Mouse (Mus musculus): ENCODE measurements at regions not wholly inside any gene's neighbourhood (a gene's known extent, or its start where the extent isn't known, plus 50 kb on each side); places are given as distances from the start of the nearest gene placed in this dataset.

GRCm38 (mm10) chr2:117399487-117399886, 56.7 kb upstream of the Rasgrp1 start:
- TF ChIP-seq CTCF (conservative IDR thresholded peaks at IDR 0.05; ENCODE audit: insufficient read depth, insufficient read length, low read depth, low read length) (no peak), POLR2A (IDR thresholded peaks at IDR 0.05; ENCODE audit: low read depth, low read length) (no peak)
- H3K27me3 ChIP-seq (replicated peaks; ENCODE audit: control insufficient read depth, insufficient read depth, low read length): no peaks in the 10 kb centered on the region; the same call in 1 of the 2 replicates
- no peaks in the 10 kb centered on the region for H3K36me3 ChIP-seq (ENCODE audit: control insufficient read depth, insufficient read depth, low read length)
- 80% methylated on average over 2 of the region's 2 CpGs for WGBS
- no peak for DNase-seq
- H3K4me3 ChIP-seq (ENCODE audit: insufficient read depth, low read depth, low read length): no peak overlapping the region
- no peaks in the 10 kb centered on the region for H3K4me1 ChIP-seq (ENCODE audit: control insufficient read depth, insufficient read depth, low read length)
- no peak overlapping the region for H3K27ac ChIP-seq (ENCODE audit: insufficient read depth, low read depth, low read length)

- no peaks in the 10 kb centered on the region for H3K36me3 ChIP-seq (ENCODE audit: control insufficient read depth, insufficient read depth, low read length)
- 92% methylated on average over 4 of the region's 4 CpGs for WGBS
- TF ChIP-seq CTCF (conservative IDR thresholded peaks at IDR 0.05; ENCODE audit: insufficient read depth, insufficient read length, low read depth, low read length) (no peak), POLR2A (IDR thresholded peaks at IDR 0.05; ENCODE audit: low read depth, low read length) (no peak)
- no peak for DNase-seq
- no peak overlapping the region for H3K27ac ChIP-seq (ENCODE audit: insufficient read depth, low read depth, low read length)
- H3K27me3 ChIP-seq (replicated peaks; ENCODE audit: control insufficient read depth, insufficient read depth, low read length): no peaks in the 10 kb centered on the region; the same call in 1 of the 2 replicates
- H3K4me1 ChIP-seq (ENCODE audit: control insufficient read depth, insufficient read depth, low read length): no peaks in the 10 kb centered on the region
- no peak overlapping the region for H3K4me3 ChIP-seq (ENCODE audit: insufficient read depth, low read depth, low read length)
Measured at GRCm38 (mm10) chr2:117403425-117404175, 60.8 kb upstream of the Rasgrp1 start.

- no peaks in the 10 kb centered on the region for H3K4me1 ChIP-seq (ENCODE audit: control insufficient read depth, insufficient read depth, low read length)
- H3K27ac ChIP-seq (ENCODE audit: insufficient read depth, low read depth, low read length): no peak overlapping the region
- H3K27me3 ChIP-seq (replicated peaks; ENCODE audit: control insufficient read depth, insufficient read depth, low read length): no peaks in the 10 kb centered on the region; the same call in 1 of the 2 replicates
- 69% methylated on average over 2 of the region's 2 CpGs for WGBS
- TF ChIP-seq POLR2A (IDR thresholded peaks at IDR 0.05; ENCODE audit: low read depth, low read length) (no peak), CTCF (conservative IDR thresholded peaks at IDR 0.05; ENCODE audit: insufficient read depth, insufficient read length, low read depth, low read length) (no peak)
- DNase-seq: peak; percentile 12
- no peak overlapping the region for H3K4me3 ChIP-seq (ENCODE audit: insufficient read depth, low read depth, low read length)
- no peaks in the 10 kb centered on the region for H3K36me3 ChIP-seq (ENCODE audit: control insufficient read depth, insufficient read depth, low read length)
Measured at GRCm38 (mm10) chr2:117405453-117405852, 62.7 kb upstream of the Rasgrp1 start.

GRCm38 (mm10) chr2:117408241-117408640, 65.4 kb upstream of the Rasgrp1 start:
- no peaks in the 10 kb centered on the region for H3K4me1 ChIP-seq (ENCODE audit: control insufficient read depth, insufficient read depth, low read length)
- H3K27ac ChIP-seq (ENCODE audit: insufficient read depth, low read depth, low read length): no peak overlapping the region
- TF ChIP-seq CTCF (conservative IDR thresholded peaks at IDR 0.05; ENCODE audit: insufficient read depth, insufficient read length, low read depth, low read length): no peak
- no peak for TF ChIP-seq POLR2A (IDR thresholded peaks at IDR 0.05; ENCODE audit: low read depth, low read length)
- 81% methylated on average over 5 of the region's 5 CpGs for WGBS
- no peaks in the 10 kb centered on the region for H3K36me3 ChIP-seq (ENCODE audit: control insufficient read depth, insufficient read depth, low read length)
- no peak for DNase-seq
- no peak overlapping the region for H3K4me3 ChIP-seq (ENCODE audit: insufficient read depth, low read depth, low read length)
- H3K27me3 ChIP-seq (replicated peaks; ENCODE audit: control insufficient read depth, insufficient read depth, low read length): no peaks in the 10 kb centered on the region

GRCm38 (mm10) chr2:117412045-117412606, 69.3 kb upstream of the Rasgrp1 start:
- no peak overlapping the region for H3K4me3 ChIP-seq (ENCODE audit: insufficient read depth, low read depth, low read length)
- H3K27me3 ChIP-seq (replicated peaks; ENCODE audit: control insufficient read depth, insufficient read depth, low read length): no peaks in the 10 kb centered on the region
- no peaks in the 10 kb centered on the region for H3K36me3 ChIP-seq (ENCODE audit: control insufficient read depth, insufficient read depth, low read length)
- 39% methylated on average over 4 of the region's 4 CpGs for WGBS
- H3K27ac ChIP-seq (ENCODE audit: insufficient read depth, low read depth, low read length): no peak overlapping the region
- no peaks in the 10 kb centered on the region for H3K4me1 ChIP-seq (ENCODE audit: control insufficient read depth, insufficient read depth, low read length)
- DNase-seq: peak; percentile 41
- TF ChIP-seq CTCF (conservative IDR thresholded peaks at IDR 0.05; ENCODE audit: insufficient read depth, insufficient read length, low read depth, low read length) (peak; percentile 46), POLR2A (IDR thresholded peaks at IDR 0.05; ENCODE audit: low read depth, low read length) (no peak)

- DNase-seq: no peak
- no peak overlapping the region for H3K4me3 ChIP-seq (ENCODE audit: insufficient read depth, low read depth, low read length)
- H3K4me1 ChIP-seq (ENCODE audit: control insufficient read depth, insufficient read depth, low read length): no peaks in the 10 kb centered on the region
- TF ChIP-seq POLR2A (IDR thresholded peaks at IDR 0.05; ENCODE audit: low read depth, low read length): no peak
- no peak for TF ChIP-seq CTCF (conservative IDR thresholded peaks at IDR 0.05; ENCODE audit: insufficient read depth, insufficient read length, low read depth, low read length)
- WGBS: 64% methylated on average over 8 of the region's 8 CpGs
- no peaks in the 10 kb centered on the region for H3K27me3 ChIP-seq (replicated peaks; ENCODE audit: control insufficient read depth, insufficient read depth, low read length)
- H3K27ac ChIP-seq (ENCODE audit: insufficient read depth, low read depth, low read length): no peak overlapping the region
- H3K36me3 ChIP-seq (ENCODE audit: control insufficient read depth, insufficient read depth, low read length): no peaks in the 10 kb centered on the region
Measured at GRCm38 (mm10) chr2:117417229-117417970, 74.6 kb upstream of the Rasgrp1 start.

GRCm38 (mm10) chr2:117418121-117418615, 75.4 kb upstream of the Rasgrp1 start:
- Histone ChIP-seq H3K27ac (ENCODE audit: insufficient read depth, low read depth, low read length) (no peak overlapping the region), H3K27me3 (replicated peaks; ENCODE audit: control insufficient read depth, insufficient read depth, low read length) (no peaks in the 10 kb centered on the region), H3K36me3 (ENCODE audit: control insufficient read depth, insufficient read depth, low read length) (no peaks in the 10 kb centered on the region), H3K4me3 (ENCODE audit: insufficient read depth, low read depth, low read length) (no peak overlapping the region), H3K4me1 (ENCODE audit: control insufficient read depth, insufficient read depth, low read length) (no peaks in the 10 kb centered on the region)
- no peak for TF ChIP-seq POLR2A (IDR thresholded peaks at IDR 0.05; ENCODE audit: low read depth, low read length)
- no peak for TF ChIP-seq CTCF (conservative IDR thresholded peaks at IDR 0.05; ENCODE audit: insufficient read depth, insufficient read length, low read depth, low read length)
- no peak for DNase-seq
- WGBS: 81% methylated on average over 8 of the region's 8 CpGs

Data from kidney, adult 2 months (tissue).